Mouse (Mus musculus): ENCODE results near the gene Rcc2.

- no peak for TF ChIP-seq CTCF (IDR thresholded peaks at IDR 0.05; ENCODE audit: insufficient read depth, low read depth, low read length)
- no peak for TF ChIP-seq POLR2A (IDR thresholded peaks at IDR 0.05; ENCODE audit: insufficient read depth, low read depth, low read length)
These were observed 12.1 kb upstream of the Rcc2 start for GRCm38 (mm10) chr4:140688044-140688825.

Measured in olfactory bulb, adult 2 months (tissue).